Mouse (Mus musculus) embryonic fibroblast, embryonic 13.5 days (primary cell): ENCODE data around the gene Eps8l2. TPM values are rescaled to one million over a fixed set of nuclear protein-coding genes. Genes with fewer than 3 reads are reported as not detected.

Source experiments
- H3K27ac ChIP-seq: 2 replicates; pipeline ENCODE4 v1.5.1; 2012; ENCODE audit warnings: low read length, control low read depth, inconsistent platforms; ENCODE audit not compliant: insufficient read depth
- H3K4me1 ChIP-seq: 2 replicates; pipeline ENCODE4 v1.6.1; 2011; ENCODE audit warnings: low read length; ENCODE audit not compliant: control insufficient read depth, insufficient read depth
- H3K4me3 ChIP-seq: 2 replicates; pipeline ENCODE4 v1.5.1; 2011; ENCODE audit warnings: mild to moderate bottlenecking, control low read depth, low read length; ENCODE audit not compliant: insufficient read depth
- CTCF ChIP-seq: IDR thresholded peaks from 2 replicates; pipeline ENCODE4 v1.5.1; 2011; ENCODE audit warnings: mild to moderate bottlenecking, control low read depth, low read length, moderate library complexity, borderline replicate concordance; ENCODE audit not compliant: insufficient read depth
- POLR2A ChIP-seq: IDR thresholded peaks from 2 replicates; pipeline ENCODE4 v1.6.1; 2011; ENCODE audit warnings: low read depth, mild to moderate bottlenecking, control low read depth, low read length, moderate library complexity
- polyA plus RNA-seq: library from polyadenylated mRNA; stranded (reverse); fragments of >200 nt; gene quantifications from 2 replicates; pipeline ENCODE4 v1.2.4, GENCODE M21; 2011; ENCODE audit warnings: low read depth; ENCODE audit not compliant: missing spikeins, insufficient read length

Gene Eps8l2
- polyA plus RNA-seq, 1 experiment = 4.2 TPM

DNA sequence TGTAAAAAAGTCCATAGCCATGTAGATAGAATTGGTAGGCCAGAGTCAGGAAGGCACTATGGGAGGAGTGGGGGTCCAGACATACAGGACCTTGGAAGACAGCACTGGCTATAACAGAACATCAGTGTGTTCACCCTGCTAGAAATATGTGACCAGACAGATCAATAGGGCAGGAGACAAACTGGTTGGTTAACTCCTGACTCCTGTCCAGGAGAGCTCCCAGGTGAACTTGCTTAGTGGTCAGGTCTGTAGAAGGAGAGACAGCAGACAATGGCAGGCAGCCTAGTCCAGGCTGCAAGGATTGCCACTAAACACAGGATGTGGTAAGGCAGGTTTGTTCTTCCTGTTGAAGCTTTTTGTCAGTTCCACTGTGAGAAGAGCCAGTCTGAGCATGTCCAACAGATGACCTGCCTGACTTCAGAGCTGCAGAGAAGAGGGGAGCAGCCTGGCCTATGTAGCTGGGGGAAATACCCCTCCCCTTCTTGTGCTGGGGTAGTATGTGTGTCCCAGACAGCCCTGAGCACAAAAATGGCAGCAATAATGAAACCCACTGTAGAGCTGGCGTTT is 35.9 kb upstream of the Eps8l2 start:
- Histone ChIP-seq H3K27ac (no peak overlapping the region), H3K4me1 (no peaks in the 10 kb centered on the region), H3K4me3 (no peak overlapping the region)
- TF ChIP-seq CTCF (no peak), POLR2A (no peak)

DNA sequence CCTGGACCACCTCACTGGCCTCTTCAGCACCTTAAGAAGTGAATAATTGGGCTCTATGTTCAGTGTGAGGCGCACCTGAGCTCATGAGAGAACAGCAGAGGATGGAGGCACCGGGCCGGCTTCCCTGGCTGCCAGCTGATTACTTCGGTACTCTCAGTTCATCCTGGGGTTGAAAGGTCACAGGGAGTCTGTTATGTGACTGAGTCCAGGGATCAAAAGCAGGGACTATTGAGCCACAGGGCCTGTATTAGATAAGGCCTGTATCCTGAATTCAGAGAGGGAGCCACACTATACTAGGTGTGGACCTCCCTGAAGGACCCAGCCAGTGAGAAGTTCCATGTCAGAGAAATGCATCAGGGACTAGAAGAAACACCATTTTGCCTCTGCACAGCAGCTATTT is 34.1 kb upstream of the Eps8l2 start:
- TF ChIP-seq POLR2A (no peak), CTCF (no peak)
- Histone ChIP-seq H3K4me3 (no peak overlapping the region), H3K27ac (no peak overlapping the region), H3K4me1 (no peaks in the 10 kb centered on the region)

DNA sequence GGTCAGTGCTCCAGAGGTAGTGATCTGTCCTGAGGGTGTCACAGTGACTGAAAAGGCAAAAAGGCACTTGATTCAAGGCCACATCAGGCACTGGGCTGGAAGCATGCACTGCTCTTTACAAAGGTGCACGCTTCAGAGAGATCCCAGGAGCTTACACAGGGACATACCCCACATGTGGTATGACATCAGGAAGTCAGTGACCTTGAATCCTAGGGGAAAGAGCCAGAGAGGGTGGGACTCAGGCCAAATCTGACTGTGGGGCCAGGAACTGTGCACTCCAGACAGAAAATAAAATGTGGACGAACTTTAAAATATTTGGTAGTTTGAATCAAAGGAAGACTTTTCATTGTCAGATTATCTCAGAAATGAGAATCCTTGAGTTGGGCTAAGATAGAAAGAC is 24.3 kb upstream of the Eps8l2 start:
- H3K27ac ChIP-seq = no peak overlapping the region
- no peak overlapping the region for H3K4me3 ChIP-seq
- TF ChIP-seq POLR2A (no peak), CTCF (no peak)
- 0 out of 2 replicates have a peak, but pooled peaks cover 4% of the 10 kb centered on the region for H3K4me1 ChIP-seq

DNA sequence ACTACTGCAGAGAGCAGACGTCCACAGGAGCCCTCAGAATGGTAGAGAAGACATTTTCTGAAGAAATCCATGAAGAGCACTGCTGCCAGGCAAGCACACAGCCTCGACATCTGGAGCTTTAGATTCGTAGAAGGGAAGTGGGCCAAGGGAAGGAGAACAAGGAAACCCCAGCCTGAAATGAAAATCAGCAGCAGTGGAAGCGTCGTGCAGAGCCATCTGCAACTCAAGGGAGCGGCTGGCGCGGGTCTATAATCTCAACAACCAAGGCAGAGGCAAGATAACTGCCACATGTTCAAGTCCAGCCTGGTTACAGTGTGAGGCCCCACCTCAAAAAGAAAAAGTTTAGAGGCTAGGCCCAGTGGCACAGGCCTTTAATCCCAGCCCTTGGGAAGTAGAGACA is 23.6 kb upstream of the Eps8l2 start:
- Histone ChIP-seq H3K27ac (no peak overlapping the region), H3K4me1 (0 out of 2 replicates have a peak, but pooled peaks cover 4% of the 10 kb centered on the region), H3K4me3 (no peak overlapping the region)
- TF ChIP-seq CTCF (no peak), POLR2A (no peak)

DNA sequence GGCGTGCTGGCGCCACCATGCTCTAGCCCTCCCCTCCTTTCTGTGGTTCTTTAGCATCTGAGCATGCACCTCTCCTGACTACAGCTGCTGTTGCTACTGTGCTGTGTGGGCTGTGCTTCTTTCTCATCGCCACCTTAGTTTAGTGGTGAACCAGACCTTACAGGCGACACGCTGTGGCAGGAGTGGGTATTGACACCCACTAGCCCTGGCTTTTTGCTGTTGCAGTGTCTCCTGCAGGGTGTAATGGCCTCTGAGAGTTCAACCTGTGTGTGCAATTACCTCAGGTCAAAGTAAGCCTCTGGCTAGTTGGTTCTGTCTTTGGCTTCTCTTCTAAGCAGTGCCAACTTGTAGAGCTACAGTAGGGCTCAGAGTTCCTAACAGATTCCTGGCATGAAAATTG is 22.7 kb upstream of the Eps8l2 start:
- Histone ChIP-seq H3K4me1 (0 out of 2 replicates have a peak, but pooled peaks cover 4% of the 10 kb centered on the region), H3K27ac (no peak overlapping the region), H3K4me3 (no peak overlapping the region)
- peak; percentile 26; the same call in 1 of the 2 replicates for TF ChIP-seq CTCF
- no peak for TF ChIP-seq POLR2A

DNA sequence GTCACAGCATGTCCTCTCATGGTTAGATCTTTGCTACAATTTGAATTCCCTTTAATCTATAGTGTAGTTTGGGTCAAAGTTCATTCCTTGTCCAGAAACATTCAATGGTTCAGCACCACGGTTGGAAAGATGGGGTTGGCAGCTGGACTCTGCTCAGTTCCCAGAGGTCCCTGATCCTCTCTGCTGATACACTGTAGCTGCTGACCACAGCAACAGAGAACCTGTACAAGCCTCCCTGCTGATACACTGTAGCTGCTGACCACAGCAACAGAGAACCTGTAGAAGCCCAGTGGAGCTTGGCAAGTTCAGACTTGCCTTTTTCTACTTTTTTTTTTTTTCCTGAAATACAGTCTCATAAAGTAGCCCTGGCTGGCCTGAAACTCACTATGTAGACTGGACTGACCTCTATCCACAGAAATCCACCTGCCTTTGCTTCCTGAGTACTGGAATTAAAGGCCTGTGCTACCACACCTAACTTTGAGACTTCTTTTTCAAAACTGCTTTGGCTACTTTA is 21.0 kb upstream of the Eps8l2 start:
- Histone ChIP-seq H3K27ac (no peak overlapping the region), H3K4me1 (0 out of 2 replicates have a peak, but pooled peaks cover 4% of the 10 kb centered on the region), H3K4me3 (no peak overlapping the region)
- TF ChIP-seq POLR2A (no peak), CTCF (no peak)

DNA sequence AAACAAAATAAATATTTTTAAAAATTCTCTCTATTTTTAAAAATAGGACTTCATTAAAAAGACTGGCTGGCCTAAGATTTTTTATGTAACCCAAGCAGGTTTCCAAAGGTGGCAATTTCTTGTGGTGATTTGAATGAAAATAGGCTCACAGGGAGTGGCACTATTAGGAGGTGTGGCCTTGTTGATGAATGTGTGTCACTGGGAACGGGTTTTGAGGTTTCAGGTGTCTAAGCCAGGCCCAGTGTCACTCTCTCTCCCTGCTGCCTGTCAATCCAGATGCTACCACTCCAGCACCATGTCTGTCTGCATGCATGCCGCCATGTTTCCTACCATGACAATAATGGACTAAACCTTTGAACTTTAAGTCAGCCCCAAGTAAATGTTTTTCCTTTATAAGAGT is 19.2 kb upstream of the Eps8l2 start:
- Histone ChIP-seq H3K4me1 (0 out of 2 replicates have a peak, but pooled peaks cover 4% of the 10 kb centered on the region), H3K4me3 (no peak overlapping the region), H3K27ac (no peak overlapping the region)
- no peak for TF ChIP-seq CTCF
- TF ChIP-seq POLR2A = no peak

DNA sequence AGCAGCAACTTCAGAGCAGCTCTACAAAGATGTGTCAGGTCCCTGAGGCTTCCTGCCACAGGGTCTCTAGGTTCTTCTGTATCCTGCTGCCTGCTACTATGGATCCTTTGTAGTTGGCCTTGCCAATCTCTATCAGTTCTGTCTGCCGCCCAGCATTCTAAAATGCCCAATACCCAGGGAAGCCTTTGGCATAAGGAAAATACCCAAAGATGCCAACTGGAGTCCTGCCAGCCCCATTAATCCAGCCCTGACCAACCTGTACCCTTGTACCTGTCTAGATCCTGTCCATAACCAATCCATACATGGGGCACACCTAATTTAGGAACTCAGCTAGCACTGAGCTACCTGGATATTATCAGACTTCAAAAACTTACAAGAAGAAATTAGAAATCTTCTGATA is 14.0 kb upstream of the Eps8l2 start:
- TF ChIP-seq CTCF = no peak
- TF ChIP-seq POLR2A = no peak
- peaks cover 11% of the 10 kb centered on the region; the same call in 1 of the 2 replicates for H3K4me1 ChIP-seq
- no peak overlapping the region for H3K4me3 ChIP-seq
- H3K27ac ChIP-seq = no peak overlapping the region

DNA sequence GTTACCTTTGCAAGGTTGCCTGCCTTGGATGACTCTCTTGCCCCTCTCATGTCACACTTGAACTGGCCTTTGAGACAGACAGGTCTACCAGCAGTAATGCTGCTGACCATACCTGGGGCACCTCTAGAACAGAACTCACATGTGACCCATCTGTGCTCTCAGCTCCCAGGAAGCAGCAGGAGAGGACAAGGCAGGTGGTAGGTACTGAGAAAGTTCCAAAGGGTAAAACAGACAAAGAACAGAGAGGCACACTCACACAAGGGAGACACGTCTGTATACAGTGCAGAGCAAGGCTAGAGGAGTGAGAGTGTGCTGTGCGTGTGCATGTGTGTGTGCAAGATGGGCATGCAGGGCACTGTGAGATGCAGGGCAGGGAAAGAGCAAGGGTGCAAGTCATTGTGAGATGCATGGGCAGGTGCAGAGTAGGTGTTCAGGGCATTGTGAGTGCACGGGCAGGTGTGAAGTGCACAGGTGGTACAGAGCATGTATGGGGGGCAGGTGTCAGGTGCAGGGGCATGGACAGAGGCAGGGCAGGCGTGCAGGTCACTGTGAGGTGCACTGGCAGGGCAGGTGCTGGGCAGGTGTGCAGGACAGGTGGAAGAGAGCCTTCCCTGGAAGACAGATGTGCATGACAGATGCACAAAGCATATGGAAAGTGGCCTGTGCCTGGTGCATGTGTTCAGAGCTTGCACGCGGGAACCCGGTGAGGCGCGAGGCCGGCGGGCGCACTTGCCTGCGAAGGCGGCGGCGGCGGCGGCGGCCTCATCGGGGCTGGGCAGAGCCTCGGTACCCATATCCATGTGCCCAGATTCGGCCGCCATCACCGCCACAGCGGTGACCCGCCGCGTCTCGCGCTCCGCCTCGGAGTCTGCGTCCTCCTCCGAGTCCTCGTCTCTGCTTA is 11.9 kb upstream of the Eps8l2 start:
- no peak; the same call in 1 of the 2 replicates for TF ChIP-seq POLR2A
- no peak for TF ChIP-seq CTCF
- Histone ChIP-seq H3K4me3 (peak overlapping the region; percentile 57), H3K4me1 (peaks cover 11% of the 10 kb centered on the region; the same call in 1 of the 2 replicates), H3K27ac (peak overlapping the region; percentile 97)

DNA sequence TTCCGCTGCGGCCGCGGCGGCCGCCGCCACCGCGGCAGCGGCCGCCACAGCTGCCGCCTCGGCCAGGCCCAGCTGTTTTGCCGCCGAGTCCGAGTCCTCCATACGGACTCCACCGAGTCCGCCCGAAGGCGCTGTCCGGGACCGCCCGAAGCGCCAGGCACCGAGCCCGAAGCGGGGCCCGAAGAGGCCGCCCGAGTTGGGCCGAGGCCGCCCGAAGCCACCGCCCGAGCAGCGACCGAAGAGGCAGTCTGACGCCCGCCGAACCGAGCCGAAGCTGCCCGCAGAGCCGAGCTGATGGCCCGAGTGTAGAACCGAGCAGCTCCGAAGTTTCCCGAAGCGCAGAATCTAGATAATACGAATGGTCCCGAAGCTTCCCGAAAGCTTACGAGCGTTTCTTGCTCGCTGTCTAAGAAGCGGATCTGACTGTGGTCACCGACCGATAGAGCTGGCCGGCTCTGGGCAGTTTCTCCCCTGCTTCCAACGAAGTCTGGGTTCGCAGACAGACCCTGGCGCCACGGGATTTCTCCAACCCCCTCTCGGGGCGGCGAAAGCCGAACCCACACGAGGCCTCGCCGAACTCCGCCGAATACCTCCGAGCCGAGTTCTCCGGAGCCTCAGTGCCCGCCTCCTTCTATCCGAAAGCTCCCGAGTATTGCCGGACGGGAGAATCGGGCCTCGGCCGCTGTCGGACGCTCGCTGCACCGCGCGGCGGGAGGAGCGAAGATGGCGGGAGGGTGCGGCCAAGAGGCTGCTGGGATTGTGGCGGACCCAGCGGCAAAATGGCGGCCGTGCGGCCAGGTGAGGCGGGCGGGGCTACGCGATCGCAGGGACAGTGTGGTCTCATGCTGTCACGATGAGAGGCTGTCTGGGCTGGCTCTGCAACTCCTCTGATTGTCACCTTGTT is 11.0 kb upstream of the Eps8l2 start, which contains the start of the genes Deaf1 and Tmem80:
Deaf1 (minus strand) TSS at position 222 of the 904 bp plus-strand sequence.
Tmem80 (plus strand) TSS at position 271 of the 904 bp plus-strand sequence.
- Histone ChIP-seq H3K27ac (peak within 1 kb of the TSS; percentile 97), H3K4me1 (peaks cover 11% of the 10 kb centered on the region; the same call in 1 of the 2 replicates), H3K4me3 (peak within 1 kb of the TSS; percentile 57)
- TF ChIP-seq POLR2A = peak; percentile 98
- no peak for TF ChIP-seq CTCF
